Mouse (Mus musculus) Muller cell, postnatal 12 days (primary cell): ENCODE measurements at regions not wholly inside any gene's neighbourhood (a gene's known extent, or its start where the extent isn't known, plus 50 kb on each side); places are given as distances from the start of the nearest gene placed in this dataset.
A peak's percentile ranks its signal among the peaks of the same experiment; 100 is the strongest.
"Not testable (repeated sequence)": the region's sequence is repeated elsewhere in the genome, so short reads cannot be mapped to it uniquely, and the experiment has no call there.

Source experiments
- DNase-seq: peaks from one replicate; pipeline ENCODE4 v3.0.0-alpha.2; 2015; ENCODE audit errors: inconsistent ontology term

- no peak for DNase-seq
Observed at GRCm38 (mm10) chr1:157048996-157049395, 59.5 kb downstream of the Tex35 start.

DNA sequence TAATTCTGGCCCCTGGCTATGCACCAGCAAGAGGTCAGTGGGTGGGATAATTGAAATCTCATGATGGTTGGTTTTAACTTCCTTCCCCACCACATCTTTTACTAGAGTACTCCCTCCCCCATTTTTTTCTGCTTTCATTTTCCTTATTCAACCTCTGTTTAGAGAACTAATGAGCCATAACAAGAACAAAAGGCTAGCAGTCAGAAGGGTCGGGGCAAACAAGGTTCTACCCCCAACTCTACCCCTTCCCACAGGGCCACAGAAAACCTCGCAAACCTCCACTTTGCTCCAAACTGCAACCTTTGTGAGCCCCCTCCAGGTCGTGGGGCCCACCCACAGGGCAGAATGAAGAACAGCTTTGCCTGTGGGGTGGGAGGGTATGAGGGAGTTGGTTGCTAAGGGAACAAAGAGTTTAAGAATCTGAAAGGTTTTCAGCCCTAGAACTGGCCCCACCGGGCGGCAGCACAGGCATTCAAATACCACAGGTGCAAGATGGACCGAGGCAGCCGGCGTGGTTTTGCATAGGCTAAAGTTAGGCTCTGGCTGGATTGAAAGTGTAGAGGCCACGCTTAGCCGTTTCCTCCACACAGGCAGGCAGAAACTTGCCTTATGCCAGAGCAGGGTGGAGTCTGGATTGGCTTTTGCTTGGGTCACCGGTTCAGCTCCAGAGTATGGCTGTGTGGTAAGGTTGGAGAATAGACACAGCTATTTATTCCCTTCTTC lies 60.1 kb downstream of the Tex35 start:
- DNase-seq = peak; percentile 51

GRCm38 (mm10) chr1:157047751-157048200 lies 60.7 kb downstream of the Tex35 start:
- no peak for DNase-seq

GRCm38 (mm10) chr1:157046760-157047182 lies 61.7 kb downstream of the Tex35 start:
- no peak for DNase-seq

GRCm38 (mm10) chr1:157039836-157040196 lies 68.7 kb downstream of the Tex35 start:
- no peak for DNase-seq

GRCm38 (mm10) chr1:157039016-157039835 lies 69.3 kb downstream of the Tex35 start:
- no peak for DNase-seq

DNA sequence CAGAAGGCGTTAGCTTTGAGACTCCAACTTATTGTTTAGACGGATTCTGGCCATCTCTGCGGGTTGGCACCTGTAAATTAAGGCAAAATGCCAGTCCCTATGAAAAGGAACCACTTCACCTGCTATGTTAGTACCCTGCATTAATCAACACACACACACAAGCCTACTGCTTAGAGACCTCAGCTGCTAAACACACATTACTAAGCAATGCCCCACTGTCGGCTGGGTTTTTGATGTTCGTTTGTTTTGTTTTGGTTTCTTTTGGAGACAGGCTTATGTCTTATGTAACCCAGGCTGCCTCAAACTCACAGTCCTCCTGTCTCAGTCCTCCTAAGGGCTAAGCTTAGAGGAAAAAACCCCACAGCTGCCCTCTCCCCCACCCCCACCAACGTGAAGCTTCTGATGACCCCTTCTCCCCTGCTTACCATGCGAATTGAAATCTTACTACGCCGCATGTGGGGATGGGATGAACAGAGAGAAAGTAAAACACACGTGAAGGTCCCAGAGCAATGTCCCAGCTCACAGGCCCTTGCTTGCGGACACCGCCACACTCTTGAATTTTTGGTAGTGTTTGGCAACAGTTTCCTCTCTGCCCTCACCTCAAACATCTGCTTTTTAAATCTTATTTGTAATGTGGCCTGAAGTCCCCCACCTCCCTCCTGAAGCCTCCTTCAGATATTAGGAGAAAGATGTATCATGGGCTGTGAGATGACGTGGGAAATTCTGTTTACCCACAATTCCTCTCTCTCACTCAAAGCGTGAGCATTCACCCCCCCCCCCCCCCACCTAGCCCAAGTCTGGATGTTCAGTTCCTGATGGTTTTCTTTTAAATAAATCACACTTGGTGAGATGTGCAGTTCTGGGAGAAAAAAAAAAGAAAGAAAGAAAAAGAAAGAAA lies 70.1 kb downstream of the Tex35 start:
- no peak for DNase-seq

GRCm38 (mm10) chr1:157037246-157037991 lies 71.1 kb downstream of the Tex35 start:
- DNase-seq = no peak

GRCm38 (mm10) chr1:157036779-157037178 lies 71.7 kb downstream of the Tex35 start:
- no peak for DNase-seq

DNA sequence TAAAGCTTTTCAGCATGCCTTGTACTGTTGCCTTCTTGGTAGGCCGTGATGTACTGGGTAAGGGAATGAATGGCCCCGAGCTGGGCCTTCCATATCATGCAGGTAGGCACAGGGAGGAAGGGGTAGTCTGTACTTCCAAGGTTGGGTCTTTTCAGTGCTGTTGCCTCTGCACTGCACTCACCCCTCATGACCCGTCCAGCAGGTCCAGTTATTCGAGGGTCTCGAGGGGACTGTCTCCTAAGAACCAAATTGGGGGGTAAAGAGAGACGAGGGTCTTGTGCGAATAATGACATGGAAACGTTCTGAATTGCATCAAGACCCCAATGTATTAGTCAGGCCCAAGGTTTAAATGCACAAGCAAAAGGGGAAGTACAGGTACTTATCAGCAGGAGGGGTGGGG lies 73.3 kb downstream of the Tex35 start:
- not testable (repeated sequence) for DNase-seq

GRCm38 (mm10) chr1:157028682-157029081 lies 79.8 kb downstream of the Tex35 start:
- DNase-seq = no peak

DNA sequence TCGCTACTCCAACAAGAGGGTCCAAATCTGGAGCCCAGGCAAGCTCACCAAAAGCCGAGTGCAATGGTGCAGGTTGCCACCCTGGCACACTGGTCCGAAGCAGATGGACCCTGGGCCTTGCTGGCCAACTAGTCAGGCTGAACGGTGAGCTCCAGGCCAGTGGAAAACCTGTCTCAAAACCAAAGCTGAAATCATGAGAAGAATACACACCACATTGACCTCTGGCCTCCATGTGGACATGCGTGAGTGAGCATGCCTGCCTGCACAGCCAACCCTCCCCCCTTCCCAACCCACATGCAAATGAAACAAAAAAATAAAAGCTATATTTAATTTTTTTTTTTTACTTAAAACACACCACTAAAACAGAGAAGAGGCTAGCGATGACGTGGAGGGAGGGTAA lies 80.8 kb downstream of the Tex35 start:
- DNase-seq = no peak

- no peak for DNase-seq
Observed at GRCm38 (mm10) chr1:157023462-157023861, 84.0 kb upstream of the Ralgps2 start.

DNA sequence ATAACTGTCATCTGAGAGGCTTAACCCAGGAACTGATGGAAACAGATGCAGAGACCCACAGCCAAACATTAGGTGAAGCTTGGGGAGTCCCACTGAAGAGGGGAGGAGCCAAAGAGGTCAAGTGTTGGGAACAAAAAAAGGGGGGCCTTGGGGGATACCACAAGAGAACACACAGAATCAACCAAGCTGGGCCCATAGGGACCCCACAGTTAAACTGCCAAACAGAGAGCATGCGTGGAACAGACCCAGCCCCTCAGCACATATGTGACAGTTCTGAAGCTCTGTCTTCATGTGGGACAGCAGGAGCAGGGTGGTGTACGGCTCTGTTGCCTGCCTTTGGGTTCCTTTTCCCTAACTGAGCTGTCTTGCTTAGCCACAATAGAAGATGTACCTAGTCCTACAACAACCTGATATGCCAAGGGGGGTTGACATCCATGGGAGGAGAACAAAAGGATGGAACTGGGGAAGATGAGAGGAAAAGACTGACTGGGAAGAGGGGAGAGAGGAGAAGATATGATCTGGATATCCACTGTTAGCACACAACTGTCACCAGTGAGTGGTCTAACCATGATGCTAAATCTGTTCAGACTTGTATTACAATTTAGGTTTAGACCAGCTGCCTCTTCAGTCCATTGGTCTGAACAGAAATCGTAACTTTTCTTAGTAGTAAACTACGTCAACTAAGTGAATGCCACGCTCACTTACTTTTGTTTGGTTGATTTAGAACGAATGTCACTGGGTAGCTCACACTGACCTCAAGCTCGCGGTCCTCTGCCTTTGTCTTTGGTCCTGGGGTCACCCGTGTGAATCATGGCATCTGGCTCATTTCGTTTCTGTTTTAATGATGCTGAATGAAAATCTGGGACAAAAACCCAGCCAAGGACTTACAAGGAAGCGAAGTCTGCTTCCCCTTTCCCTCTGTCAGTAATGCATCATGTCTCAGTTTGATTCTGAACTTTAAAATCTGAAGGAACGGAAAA lies 83.3 kb upstream of the Ralgps2 start:
- peak; percentile 45 for DNase-seq

GRCm38 (mm10) chr1:157019892-157020291 lies 80.5 kb upstream of the Ralgps2 start:
- DNase-seq = peak; percentile 54

- no peak for DNase-seq
Observed at GRCm38 (mm10) chr1:157018726-157019125, 79.3 kb upstream of the Ralgps2 start.

GRCm38 (mm10) chr1:157017198-157017994 lies 78.0 kb upstream of the Ralgps2 start:
- no peak for DNase-seq

GRCm38 (mm10) chr1:157016625-157017024 lies 77.2 kb upstream of the Ralgps2 start:
- peak; percentile 47 for DNase-seq
